Mouse (Mus musculus): ENCODE measurements at regions not wholly inside any gene's neighbourhood (a gene's known extent, or its start where the extent isn't known, plus 50 kb on each side); places are given as distances from the start of the nearest gene placed in this dataset.

DNA sequence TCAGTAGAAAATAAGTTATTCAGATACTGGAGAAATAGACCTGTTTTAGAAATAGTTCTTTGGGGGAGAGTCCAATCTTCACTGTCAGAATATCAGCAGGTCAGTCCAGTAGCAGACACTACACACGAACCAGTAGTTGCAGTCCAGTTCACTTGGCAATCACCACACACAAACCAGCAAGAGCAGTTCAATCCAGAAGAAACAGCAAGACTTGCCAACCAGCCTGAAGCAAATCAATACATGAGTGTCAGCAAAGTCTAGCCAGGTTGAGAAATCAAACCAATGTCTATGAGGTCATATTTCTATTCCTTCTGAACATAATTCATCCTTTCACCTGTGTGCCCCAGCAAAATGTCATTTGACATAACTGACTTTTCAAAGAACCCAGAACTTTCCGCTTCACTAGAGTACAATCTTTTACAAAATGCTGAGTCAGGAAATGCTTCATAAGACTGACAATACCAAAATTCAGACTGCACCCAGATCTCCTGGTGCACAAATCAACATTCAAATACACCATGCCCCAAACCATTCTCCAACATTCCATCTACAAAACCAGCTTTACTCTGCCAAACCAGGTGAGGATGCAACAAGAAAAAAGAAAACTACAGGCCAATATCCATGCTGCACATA, 76.6 kb upstream of the Fhl2 start:
- TF ChIP-seq POLR2A (IDR thresholded peaks at IDR 0.05; ENCODE audit: borderline replicate concordance, low read depth, low read length) (no peak), CTCF (IDR thresholded peaks at IDR 0.05; ENCODE audit: low read depth, low read length) (no peak)
